Mouse (Mus musculus) G1E (cell line): ENCODE results near the gene B3galt1. TPM values are rescaled to one million over a fixed set of nuclear protein-coding genes. Genes with fewer than 3 reads are reported as not detected.

Experiments
- ATAC-seq: 2 replicates; pipeline ENCODE4 v1.8.0; 2016; ENCODE audit warnings: mild to moderate bottlenecking; ENCODE audit not compliant: insufficient number of reproducible peaks, poor library complexity, low FRiP score, severe bottlenecking; ENCODE audit errors: extremely low read depth
- DNase-seq: peaks from one replicate; pipeline ENCODE4 v3.0.0; 2012; ENCODE audit warnings: low spot score
- H3K27me3 ChIP-seq: 2 replicates; pipeline ENCODE4 v1.6.1; 2012; ENCODE audit warnings: mild to moderate bottlenecking, low read length, inconsistent platforms; ENCODE audit not compliant: insufficient read depth
- H3K36me3 ChIP-seq: replicated peaks from 2 replicates; pipeline ENCODE3; 2012; ENCODE audit warnings: mild to moderate bottlenecking, inconsistent platforms
- H3K4me1 ChIP-seq: 2 replicates; pipeline ENCODE4 v1.6.1; 2012; ENCODE audit warnings: low read depth, low read length, inconsistent platforms, mixed read lengths; ENCODE audit not compliant: insufficient read depth
- H3K4me3 ChIP-seq: 2 replicates; pipeline ENCODE4 v1.5.1; 2012; ENCODE audit warnings: low read depth, mild to moderate bottlenecking, inconsistent platforms, low read length, moderate library complexity, mixed read lengths
- H3K9me3 ChIP-seq: replicated peaks from 2 replicates; pipeline ENCODE4 v1.6.1; 2012; ENCODE audit warnings: inconsistent platforms
- CTCF ChIP-seq: IDR thresholded peaks from 2 replicates; pipeline ENCODE4 v1.5.1; 2012; ENCODE audit warnings: low read depth, low read length, inconsistent platforms, mixed read lengths
- GATA1 ChIP-seq: IDR thresholded peaks from 2 replicates; pipeline ENCODE4 v1.6.1; 2012; ENCODE audit warnings: borderline replicate concordance, low read length, inconsistent platforms, mixed read lengths
- GATA2 ChIP-seq: IDR thresholded peaks from 2 replicates; pipeline ENCODE4 v1.6.1; 2012; ENCODE audit warnings: low read depth, low read length, inconsistent platforms, borderline replicate concordance
- POLR2AphosphoS5 ChIP-seq: IDR thresholded peaks from 2 replicates; pipeline ENCODE4 v1.6.1; 2012; ENCODE audit warnings: low read depth, low read length, inconsistent platforms; ENCODE audit not compliant: insufficient replicate concordance
- TAL1 ChIP-seq: conservative IDR thresholded peaks from 2 replicates; pipeline ENCODE4 v1.6.1; 2012; ENCODE audit warnings: low read depth, low read length, inconsistent platforms, mixed read lengths
- polyA plus RNA-seq: library from polyadenylated mRNA; stranded (reverse); fragments of >175 nt; gene quantifications from 2 replicates; pipeline ENCODE4 v1.2.3, GENCODE M21; 2012
- total RNA-seq, 2 experiments: library from RNA; stranded (forward) in 1 of 2; stranded (reverse) in 1 of 2; fragments of 200-1000 nt in 1 of 2; fragments of >200 nt in 1 of 2; fragmentation: Nextera tagmentation in 1 of 2; gene quantifications; 2 replicates each; pipeline ENCODE4 v1.2.3; 2014 to 2017

B3galt1 gene
- total and polyA plus RNA-seq, 3 experiments: 0.16 TPM; not detected in 2

GRCm38 (mm10) chr2:68021541-68022152 is 456.0 kb downstream of the B3galt1 start:
- no peaks in the 10 kb centered on the region for H3K4me1 ChIP-seq
- TF ChIP-seq POLR2AphosphoS5: no peak
- DNase-seq (no peak), ATAC-seq (no peak)
- peaks cover 19% of the 10 kb centered on the region for H3K9me3 ChIP-seq
- no peak overlapping the region for H3K4me3 ChIP-seq
- H3K36me3 ChIP-seq: no peaks in the 10 kb centered on the region
- no peaks in the 10 kb centered on the region for H3K27me3 ChIP-seq

GRCm38 (mm10) chr2:68028811-68029210 is 463.1 kb downstream of the B3galt1 start:
- no peaks in the 10 kb centered on the region for H3K4me1 ChIP-seq
- no peak overlapping the region for H3K4me3 ChIP-seq
- TF ChIP-seq CTCF (no peak), GATA2 (no peak), TAL1 (no peak), GATA1 (no peak)
- no peak for DNase-seq
- no peaks in the 10 kb centered on the region for H3K27me3 ChIP-seq
- peaks cover 6% of the 10 kb centered on the region for H3K9me3 ChIP-seq
- no peak for ATAC-seq
- no peaks in the 10 kb centered on the region for H3K36me3 ChIP-seq

GRCm38 (mm10) chr2:68034711-68035110 is 469.0 kb downstream of the B3galt1 start:
- ATAC-seq: no peak

DNA sequence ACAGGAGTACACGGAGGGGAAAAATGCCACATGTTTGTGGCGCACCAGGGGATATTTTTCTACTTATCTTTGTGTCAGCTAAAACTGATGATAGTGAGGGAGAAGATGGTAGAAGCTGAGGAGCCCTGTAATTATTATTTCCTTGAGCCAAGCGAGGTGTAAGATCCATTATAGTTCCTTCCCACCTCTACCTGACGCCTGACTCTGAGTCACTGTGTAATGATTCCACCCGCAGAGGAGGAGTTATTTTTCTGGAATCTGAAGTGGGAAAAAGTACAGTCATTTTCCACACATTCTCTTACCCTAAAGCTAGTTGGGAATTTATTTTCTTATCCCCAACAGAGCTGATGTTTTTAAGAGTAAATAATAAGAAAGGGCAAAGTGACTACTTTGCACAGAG is 475.1 kb downstream of the B3galt1 start:
- TF ChIP-seq CTCF: no peak
- TF ChIP-seq POLR2AphosphoS5: no peak
- no peak for TF ChIP-seq GATA1
- TF ChIP-seq TAL1: no peak
- TF ChIP-seq GATA2: no peak
- no peak; the same call in 1 of the 2 replicates for ATAC-seq
- no peaks in the 10 kb centered on the region for H3K27me3 ChIP-seq
- DNase-seq: no peak
- H3K9me3 ChIP-seq: 0 out of 2 replicates have a peak, but pooled peaks cover 7% of the 10 kb centered on the region
- no peak overlapping the region for H3K4me3 ChIP-seq
- H3K36me3 ChIP-seq: no peaks in the 10 kb centered on the region
- H3K4me1 ChIP-seq: no peaks in the 10 kb centered on the region

More at GRCm38 (mm10) chr2:68034711-68035110, 469.0 kb downstream of the B3galt1 start:
- no peak overlapping the region for H3K4me3 ChIP-seq
- DNase-seq: no peak
- no peaks in the 10 kb centered on the region for H3K27me3 ChIP-seq
- TF ChIP-seq GATA2: no peak
- TF ChIP-seq GATA1: no peak
- no peak for TF ChIP-seq POLR2AphosphoS5
- TF ChIP-seq CTCF: no peak
- no peak for TF ChIP-seq TAL1
- H3K9me3 ChIP-seq: peaks cover 10% of the 10 kb centered on the region
- H3K36me3 ChIP-seq: no peaks in the 10 kb centered on the region
- no peaks in the 10 kb centered on the region for H3K4me1 ChIP-seq

DNA sequence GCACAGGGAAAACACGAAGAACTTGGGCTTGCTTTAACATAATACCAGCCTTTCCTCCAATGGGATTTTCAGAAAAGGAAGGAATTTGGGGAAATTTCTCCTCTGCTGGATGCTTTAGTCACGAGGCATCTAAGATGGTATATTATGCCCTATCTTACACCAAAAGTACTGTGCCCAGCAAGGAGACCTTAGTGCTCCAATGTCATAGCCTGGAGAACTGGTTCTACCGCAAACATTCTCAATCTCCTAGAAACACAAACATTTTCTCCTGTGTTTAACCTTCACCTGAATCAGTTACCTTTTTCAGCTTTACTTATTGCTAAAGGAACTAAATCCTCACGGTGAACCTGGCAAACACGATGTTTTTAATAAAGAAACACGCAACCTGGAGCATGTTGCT is 486.8 kb downstream of the B3galt1 start:
- DNase-seq: no peak
- no peak overlapping the region for H3K4me3 ChIP-seq
- H3K9me3 ChIP-seq: peaks cover 7% of the 10 kb centered on the region; the same call in 1 of the 2 replicates
- H3K4me1 ChIP-seq: no peaks in the 10 kb centered on the region
- H3K36me3 ChIP-seq: no peaks in the 10 kb centered on the region
- no peak for ATAC-seq
- H3K27me3 ChIP-seq: no peaks in the 10 kb centered on the region
- TF ChIP-seq POLR2AphosphoS5 (no peak), TAL1 (no peak), CTCF (no peak), GATA2 (no peak), GATA1 (no peak)

DNA sequence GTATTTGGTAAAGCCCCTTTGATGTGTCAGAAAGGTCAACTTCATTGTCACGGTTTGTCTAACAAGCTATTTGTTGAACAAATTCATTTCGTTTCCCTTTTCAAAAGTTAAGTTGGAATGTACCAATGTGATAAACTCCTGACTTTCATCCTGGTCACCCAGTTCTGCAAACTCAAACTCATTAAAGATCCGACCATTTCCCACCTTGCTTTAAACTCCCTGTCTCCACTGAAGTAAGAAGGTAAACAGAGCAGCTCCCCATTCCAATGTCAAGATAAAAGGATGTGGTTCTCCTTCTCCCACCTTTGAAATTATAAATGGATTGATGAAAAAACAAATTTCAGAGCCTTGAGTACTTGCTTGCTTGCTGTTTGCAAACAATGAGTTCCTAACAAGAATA is 487.6 kb downstream of the B3galt1 start:
- DNase-seq (no peak), ATAC-seq (no peak)
- no peaks in the 10 kb centered on the region for H3K4me1 ChIP-seq
- H3K27me3 ChIP-seq: no peaks in the 10 kb centered on the region
- TF ChIP-seq POLR2AphosphoS5 (no peak), CTCF (no peak), TAL1 (no peak), GATA2 (no peak), GATA1 (no peak)
- H3K9me3 ChIP-seq: peaks cover 10% of the 10 kb centered on the region; the same call in 1 of the 2 replicates
- H3K36me3 ChIP-seq: no peaks in the 10 kb centered on the region
- H3K4me3 ChIP-seq: no peak overlapping the region

GRCm38 (mm10) chr2:68061341-68061740 is 495.7 kb downstream of the B3galt1 start:
- Histone ChIP-seq H3K9me3 (peaks cover 17% of the 10 kb centered on the region), H3K4me3 (no peak overlapping the region), H3K36me3 (no peaks in the 10 kb centered on the region), H3K27me3 (no peaks in the 10 kb centered on the region), H3K4me1 (no peaks in the 10 kb centered on the region)
- TF ChIP-seq GATA1 (no peak), CTCF (no peak), TAL1 (no peak), GATA2 (no peak), POLR2AphosphoS5 (no peak)
- DNase-seq (no peak), ATAC-seq (no peak)
